Mouse (Mus musculus): ENCODE data around the gene Sirpb1c.
"Not testable (repeated sequence)": the region's sequence is repeated elsewhere in the genome, so short reads cannot be mapped to it uniquely, and the experiment has no call there.

The Sirpb1c gene

DNA sequence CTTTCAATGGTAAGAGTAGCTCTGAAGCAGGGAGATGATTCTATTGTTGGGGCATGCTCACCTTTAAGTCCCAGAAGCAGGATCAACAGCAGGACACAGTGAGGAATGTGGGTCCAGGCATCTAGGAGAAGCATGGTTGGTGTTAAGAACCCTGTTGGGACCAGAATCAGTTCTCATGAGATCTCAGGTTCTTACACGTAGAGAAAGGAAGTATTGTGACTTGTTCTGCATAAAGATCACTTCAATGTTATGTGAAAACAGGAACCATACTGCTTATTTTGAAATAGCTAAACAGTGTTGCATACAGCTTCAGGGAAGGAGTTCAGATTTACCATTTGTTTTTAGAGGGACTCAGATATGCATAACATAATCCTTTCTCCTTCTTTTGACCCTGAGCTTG is at the start of gene Sirpb1c:
Sirpb1c (minus strand) TSS at position 249 of the 400 bp plus-strand sequence.
- DNase-seq (ENCODE audit: low spot score) = not testable (repeated sequence)

DNA sequence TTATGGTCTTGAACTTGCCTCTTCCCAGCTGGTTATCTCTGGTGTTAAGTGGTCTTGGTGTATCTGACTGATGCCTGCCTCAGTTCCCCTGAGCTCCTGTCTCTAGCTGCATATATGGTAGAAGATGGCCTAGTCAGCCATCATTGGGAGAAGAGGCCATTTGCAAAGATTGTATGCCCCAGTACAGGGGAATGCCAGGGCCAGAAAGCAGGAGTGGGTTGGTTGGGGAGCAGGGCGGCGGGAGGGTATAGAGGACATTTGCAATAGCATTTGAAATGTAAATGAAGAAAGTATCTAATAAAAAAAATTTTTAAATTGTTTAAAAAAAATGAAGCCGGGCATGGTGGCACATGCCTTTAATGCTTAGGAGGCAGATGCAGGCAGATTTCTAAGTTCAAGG is 38.1 kb upstream of the Sirpb1c start:
- no peak for DNase-seq (ENCODE audit: low spot score)

DNA sequence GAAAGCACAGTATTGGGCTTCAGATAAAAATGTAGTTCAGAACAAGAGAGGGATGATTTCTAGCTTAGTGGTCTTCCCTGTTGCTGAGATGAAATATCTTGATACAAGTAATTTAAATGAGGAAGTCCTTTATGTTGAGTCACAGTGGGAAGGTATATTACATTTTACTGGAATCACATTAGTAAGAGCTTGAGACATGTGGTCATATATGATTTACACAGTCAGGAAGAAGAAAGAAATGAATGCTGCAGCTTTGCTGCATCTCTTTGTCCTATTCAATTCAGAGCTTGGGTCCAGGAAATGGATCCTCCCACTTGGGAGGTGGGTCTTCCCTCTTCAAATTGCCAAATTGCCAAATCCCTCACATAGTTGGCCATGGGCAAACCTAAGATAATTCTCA is 7.4 kb upstream of the Sirpb1c start:
- not testable (repeated sequence) for DNase-seq (ENCODE audit: low spot score)

- DNase-seq (ENCODE audit: low spot score) = no peak
Measured at GRCm38 (mm10) chr3:15849922-15850321, 1.6 kb upstream of the Sirpb1c start.

DNA sequence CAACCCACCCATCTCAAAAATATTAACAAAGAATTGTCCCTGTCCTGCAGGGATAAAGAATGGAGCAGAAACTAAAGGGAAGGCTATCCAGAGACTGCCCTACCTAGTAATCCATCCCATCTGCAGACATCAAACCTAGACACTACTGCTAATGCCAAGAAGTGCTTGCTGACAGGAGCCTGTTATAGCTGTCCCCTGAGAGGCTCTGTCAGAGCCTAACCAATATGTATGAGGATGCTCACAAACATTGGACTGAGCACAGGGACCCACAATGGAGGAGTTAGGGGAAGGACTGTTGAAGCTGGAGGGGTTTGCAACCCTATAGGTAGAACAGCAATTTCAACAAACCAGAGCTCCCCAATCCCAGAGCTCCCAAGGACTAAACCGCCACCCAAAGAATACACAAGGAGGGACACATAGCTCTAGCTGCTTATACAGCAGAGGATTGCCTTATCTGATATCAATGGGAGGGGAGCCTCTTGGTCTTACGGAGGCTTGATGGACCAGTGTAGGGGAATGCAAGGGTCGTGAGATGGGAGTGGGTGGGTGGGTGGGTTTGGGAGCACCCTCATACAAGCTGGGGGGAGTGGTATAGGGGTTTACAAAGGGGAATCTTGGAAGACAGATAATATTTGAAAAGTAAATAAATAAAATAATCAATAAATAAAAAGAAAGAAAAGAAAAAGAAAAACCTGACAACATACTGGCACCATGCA is 838 bp downstream of the Sirpb1c start:
- DNase-seq (ENCODE audit: low spot score) = no peak

GRCm38 (mm10) chr3:15773642-15774041 is 74.7 kb downstream of the Sirpb1c start:
- not testable (repeated sequence) for DNase-seq (ENCODE audit: low spot score)

Measured in ovary, adult 18-20 months (tissue).